Mouse (Mus musculus) G1E (cell line): ENCODE measurements around the gene Tspan5.

Experiments
- CTCF ChIP-seq: IDR thresholded peaks from 2 replicates; pipeline ENCODE4 v1.5.1; 2012; ENCODE audit warnings: low read depth, low read length, inconsistent platforms, mixed read lengths
- POLR2AphosphoS5 ChIP-seq: IDR thresholded peaks from 2 replicates; pipeline ENCODE4 v1.6.1; 2012; ENCODE audit warnings: low read depth, low read length, inconsistent platforms; ENCODE audit not compliant: insufficient replicate concordance
- TAL1 ChIP-seq: conservative IDR thresholded peaks from 2 replicates; pipeline ENCODE4 v1.6.1; 2012; ENCODE audit warnings: low read depth, low read length, inconsistent platforms, mixed read lengths

- TF ChIP-seq CTCF (no peak), TAL1 (no peak), POLR2AphosphoS5 (no peak)
Measured at GRCm38 (mm10) chr3:138781492-138781891, 39.5 kb downstream of the Tspan5 start.
